Mouse (Mus musculus): ENCODE measurements around the gene N4bp3. TPM values are rescaled to one million over a fixed set of nuclear protein-coding genes. Genes with fewer than 3 reads are reported as not detected.
A peak's percentile ranks its signal among the peaks of the same experiment; 100 is the strongest.
"Not testable (repeated sequence)": the region's sequence is repeated elsewhere in the genome, so short reads cannot be mapped to it uniquely, and the experiment has no call there.

Gene N4bp3
- polyA plus RNA-seq, 1 experiment from 2014 or later, result 7.7 TPM

- Histone ChIP-seq H3K4me1 (peaks cover 22% of the 10 kb centered on the region), H3K9me3 (replicated peaks) (no peaks in the 10 kb centered on the region), H3K27me3 (0 out of 2 replicates have a peak, but pooled peaks cover 4% of the 10 kb centered on the region), H3K4me3 (peak overlapping the region; percentile 78), H3K9ac (peak overlapping the region; percentile 74), H3K36me3 (ENCODE audit: poor library complexity, severe bottlenecking) (no peaks in the 10 kb centered on the region), H3K4me2 (peak overlapping the region; percentile 78), H3K27ac (peak overlapping the region; percentile 82)
- ATAC-seq, result peak; percentile 41; the same call in 1 of the 2 replicates
- 4% methylated on average over 6 of the region's 6 CpGs for WGBS
Observed at GRCm38 (mm10) chr11:51636323-51636684, 14.3 kb downstream of the N4bp3 start.

- Histone ChIP-seq H3K4me2 (peak within 1 kb of the TSS; percentile 78), H3K9me3 (replicated peaks) (no peaks in the 10 kb centered on the region), H3K4me3 (peak within 1 kb of the TSS; percentile 78), H3K9ac (peak within 1 kb of the TSS; percentile 74), H3K27ac (peak within 1 kb of the TSS; percentile 82), H3K27me3 (0 out of 2 replicates have a peak, but pooled peaks cover 4% of the 10 kb centered on the region), H3K36me3 (ENCODE audit: poor library complexity, severe bottlenecking) (0 out of 2 replicates have a peak, but pooled peaks cover 3% of the 10 kb centered on the region), H3K4me1 (peaks cover 22% of the 10 kb centered on the region)
- under 1% methylated on average over 61 of the region's 61 CpGs for WGBS
- peak; percentile 93 for ATAC-seq
Observed at GRCm38 (mm10) chr11:51635525-51636322, 14.9 kb downstream of the N4bp3 start, which contains the start of gene Rmnd5b. Gene Rmnd5b, minus strand, starts transcription at chr11:51635896.

GRCm38 (mm10) chr11:51635127-51635524 is 15.5 kb downstream of the N4bp3 start:
- Histone ChIP-seq H3K27me3 (0 out of 2 replicates have a peak, but pooled peaks cover 4% of the 10 kb centered on the region), H3K27ac (peak overlapping the region; percentile 82; the same call in 1 of the 2 replicates), H3K9me3 (replicated peaks) (no peaks in the 10 kb centered on the region), H3K36me3 (ENCODE audit: poor library complexity, severe bottlenecking) (0 out of 2 replicates have a peak, but pooled peaks cover 3% of the 10 kb centered on the region), H3K4me2 (peak overlapping the region; percentile 78), H3K4me1 (peaks cover 22% of the 10 kb centered on the region), H3K9ac (peak overlapping the region; percentile 74), H3K4me3 (peak overlapping the region; percentile 78)
- WGBS, result 18% methylated on average over 6 of the region's 6 CpGs
- ATAC-seq, result peak; percentile 7; the same call in 1 of the 2 replicates

- Histone ChIP-seq H3K9ac (no peak overlapping the region), H3K36me3 (ENCODE audit: poor library complexity, severe bottlenecking) (peaks cover 13% of the 10 kb centered on the region), H3K27ac (no peak overlapping the region), H3K9me3 (replicated peaks) (no peaks in the 10 kb centered on the region), H3K4me3 (no peak overlapping the region), H3K27me3 (0 out of 2 replicates have a peak, but pooled peaks cover 4% of the 10 kb centered on the region), H3K4me2 (no peak overlapping the region), H3K4me1 (peaks cover 22% of the 10 kb centered on the region)
- ATAC-seq, result no peak
- 98% methylated on average over 3 of the region's 3 CpGs for WGBS
Observed at GRCm38 (mm10) chr11:51633721-51634120, 16.9 kb downstream of the N4bp3 start.

GRCm38 (mm10) chr11:51633200-51633599 is 17.4 kb downstream of the N4bp3 start:
- not testable (repeated sequence) for H3K27ac ChIP-seq; H3K4me2 ChIP-seq; ATAC-seq; H3K4me3 ChIP-seq; H3K27me3 ChIP-seq; H3K9me3 ChIP-seq (replicated peaks); H3K9ac ChIP-seq
- Histone ChIP-seq H3K36me3 (ENCODE audit: poor library complexity, severe bottlenecking) (peaks cover 17% of the 10 kb centered on the region), H3K4me1 (peaks cover 22% of the 10 kb centered on the region)
- 92% methylated on average over 7 of the region's 7 CpGs for WGBS

GRCm38 (mm10) chr11:51632130-51632753 is 18.4 kb downstream of the N4bp3 start:
- H3K27ac ChIP-seq, result no peak overlapping the region
- H3K4me1 ChIP-seq, result peaks cover 18% of the 10 kb centered on the region
- no peak overlapping the region for H3K4me2 ChIP-seq
- H3K9me3 ChIP-seq (replicated peaks), result no peaks in the 10 kb centered on the region
- no peak for ATAC-seq
- H3K27me3 ChIP-seq, result no peaks in the 10 kb centered on the region
- 90% methylated on average over 6 of the region's 6 CpGs for WGBS
- peaks cover 26% of the 10 kb centered on the region for H3K36me3 ChIP-seq (ENCODE audit: poor library complexity, severe bottlenecking)
- H3K9ac ChIP-seq, result no peak overlapping the region
- H3K4me3 ChIP-seq, result no peak overlapping the region

GRCm38 (mm10) chr11:51629651-51630314 is 20.9 kb downstream of the N4bp3 start:
- Histone ChIP-seq H3K9me3 (replicated peaks) (no peaks in the 10 kb centered on the region), H3K4me3 (no peak overlapping the region), H3K4me2 (no peak overlapping the region), H3K27me3 (no peaks in the 10 kb centered on the region), H3K36me3 (ENCODE audit: poor library complexity, severe bottlenecking) (peaks cover 51% of the 10 kb centered on the region), H3K9ac (no peak overlapping the region), H3K27ac (no peak overlapping the region), H3K4me1 (peaks cover 8% of the 10 kb centered on the region; the same call in 1 of the 2 replicates)
- WGBS, result 88% methylated on average over 15 of the region's 15 CpGs
- ATAC-seq, result no peak

GRCm38 (mm10) chr11:51627907-51628306 is 22.7 kb downstream of the N4bp3 start:
- no peak overlapping the region for H3K4me3 ChIP-seq
- no peak overlapping the region for H3K27ac ChIP-seq
- ATAC-seq, result no peak
- no peak overlapping the region for H3K4me2 ChIP-seq
- H3K9me3 ChIP-seq (replicated peaks), result no peaks in the 10 kb centered on the region
- H3K36me3 ChIP-seq (ENCODE audit: poor library complexity, severe bottlenecking), result peaks cover 70% of the 10 kb centered on the region
- no peaks in the 10 kb centered on the region for H3K27me3 ChIP-seq
- no peaks in the 10 kb centered on the region for H3K4me1 ChIP-seq
- H3K9ac ChIP-seq, result no peak overlapping the region
- 88% methylated on average over 8 of the region's 8 CpGs for WGBS

- H3K36me3 ChIP-seq (ENCODE audit: poor library complexity, severe bottlenecking), result peaks cover 74% of the 10 kb centered on the region
- H3K4me3 ChIP-seq, result no peak overlapping the region
- 94% methylated on average over 9 of the region's 9 CpGs for WGBS
- H3K9me3 ChIP-seq (replicated peaks), result no peaks in the 10 kb centered on the region
- H3K4me1 ChIP-seq, result no peaks in the 10 kb centered on the region
- H3K27ac ChIP-seq, result no peak overlapping the region
- H3K9ac ChIP-seq, result no peak overlapping the region
- no peak for ATAC-seq
- no peaks in the 10 kb centered on the region for H3K27me3 ChIP-seq
- no peak overlapping the region for H3K4me2 ChIP-seq
Observed at GRCm38 (mm10) chr11:51627425-51627824, 23.2 kb downstream of the N4bp3 start.

- H3K27me3 ChIP-seq, result no peaks in the 10 kb centered on the region
- WGBS, result 85% methylated on average over 5 of the region's 5 CpGs
- peaks cover 83% of the 10 kb centered on the region for H3K36me3 ChIP-seq (ENCODE audit: poor library complexity, severe bottlenecking)
- peaks cover 9% of the 10 kb centered on the region for H3K4me1 ChIP-seq
- H3K9ac ChIP-seq, result no peak overlapping the region
- ATAC-seq, result no peak
- H3K27ac ChIP-seq, result no peak overlapping the region
- H3K4me2 ChIP-seq, result no peak overlapping the region
- no peaks in the 10 kb centered on the region for H3K9me3 ChIP-seq (replicated peaks)
- H3K4me3 ChIP-seq, result no peak overlapping the region
Observed at GRCm38 (mm10) chr11:51625187-51625820, 25.3 kb downstream of the N4bp3 start.

GRCm38 (mm10) chr11:51622971-51623491 is 27.6 kb downstream of the N4bp3 start:
- no peak for ATAC-seq
- Histone ChIP-seq H3K9ac (no peak overlapping the region), H3K27me3 (no peaks in the 10 kb centered on the region), H3K27ac (no peak overlapping the region), H3K4me2 (no peak overlapping the region), H3K9me3 (replicated peaks) (no peaks in the 10 kb centered on the region), H3K36me3 (ENCODE audit: poor library complexity, severe bottlenecking) (peaks cover 67% of the 10 kb centered on the region), H3K4me3 (no peak overlapping the region), H3K4me1 (peaks cover 13% of the 10 kb centered on the region)
- WGBS, result 91% methylated on average over 7 of the region's 7 CpGs

Measured in forebrain, embryonic 13.5 days (tissue).